Mouse (Mus musculus) bone marrow macrophage, adult 2 months (primary cell): ENCODE data around the gene Opn4. TPM values are rescaled to one million over a fixed set of nuclear protein-coding genes. Genes with fewer than 3 reads are reported as not detected.

ENCODE experiments used
- H3K27ac ChIP-seq: 2 replicates; pipeline ENCODE4 v1.5.1; 2012; ENCODE audit warnings: low read depth, low read length; ENCODE audit not compliant: insufficient read depth
- H3K4me1 ChIP-seq: 2 replicates; pipeline ENCODE4 v1.6.1; 2012; ENCODE audit warnings: low read length; ENCODE audit not compliant: control insufficient read depth, insufficient read depth
- H3K4me3 ChIP-seq: 2 replicates; pipeline ENCODE4 v1.5.1; 2012; ENCODE audit warnings: mild to moderate bottlenecking, low read length, moderate library complexity; ENCODE audit not compliant: insufficient read depth
- CTCF ChIP-seq: IDR thresholded peaks from 2 replicates; pipeline ENCODE4 v1.5.1; 2012; ENCODE audit warnings: low read depth, mild to moderate bottlenecking, low read length, moderate library complexity
- POLR2A ChIP-seq: IDR thresholded peaks from 2 replicates; pipeline ENCODE4 v1.6.1; 2012; ENCODE audit warnings: mild to moderate bottlenecking, low read depth, low read length, borderline replicate concordance
- polyA plus RNA-seq: library from polyadenylated mRNA; stranded (reverse); fragments of >200 nt; gene quantifications from 2 replicates; pipeline ENCODE4 v1.2.4, GENCODE M21; 2012; ENCODE audit not compliant: missing spikeins, insufficient read depth, insufficient read length

The Opn4 gene
- polyA plus RNA-seq, 1 experiment = not detected

DNA sequence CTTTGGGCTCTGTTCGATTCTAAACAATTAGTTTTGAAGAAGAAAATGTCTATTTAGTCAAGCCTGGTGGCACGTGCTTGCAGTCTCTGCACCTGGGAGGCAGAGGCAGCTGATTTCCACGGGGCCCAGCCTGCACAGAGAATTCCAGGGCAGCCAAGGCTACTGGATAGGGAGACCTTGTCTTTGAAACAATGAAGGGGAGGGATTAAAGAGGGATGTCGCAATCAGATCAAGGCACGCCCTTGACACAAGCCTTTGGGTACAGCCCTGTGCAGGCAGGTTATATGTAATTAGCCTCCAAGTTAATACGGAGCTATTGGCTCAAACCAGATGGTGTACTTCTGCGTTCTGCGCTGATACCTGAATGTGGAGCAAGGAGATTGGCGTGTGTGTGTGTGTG, 18.9 kb upstream of the Opn4 start:
- H3K27ac ChIP-seq = no peak overlapping the region
- no peak for TF ChIP-seq POLR2A
- TF ChIP-seq CTCF = no peak
- H3K4me1 ChIP-seq = no peaks in the 10 kb centered on the region
- no peak overlapping the region for H3K4me3 ChIP-seq

DNA sequence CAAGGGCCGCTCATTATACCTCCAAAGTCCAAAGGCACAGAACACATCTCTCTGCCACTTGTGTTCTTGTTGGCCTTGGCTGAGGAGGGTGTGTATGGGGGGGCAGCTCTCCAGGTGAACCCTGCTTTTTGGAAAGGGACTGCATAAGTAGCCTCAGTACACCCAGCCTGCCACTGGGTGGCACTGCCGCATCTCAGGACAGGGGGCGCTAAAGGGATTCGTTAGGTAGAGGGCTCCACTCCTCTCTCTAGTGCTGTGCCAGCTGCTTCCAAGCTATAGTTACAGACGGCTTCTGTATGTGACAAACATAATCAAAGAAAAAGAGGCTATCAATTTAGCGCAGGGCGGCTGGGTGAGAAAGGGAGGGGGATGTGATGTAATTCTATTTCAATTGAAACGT, 16.9 kb upstream of the Opn4 start:
- Histone ChIP-seq H3K4me1 (no peaks in the 10 kb centered on the region), H3K27ac (no peak overlapping the region), H3K4me3 (no peak overlapping the region)
- TF ChIP-seq CTCF = peak; percentile 97
- TF ChIP-seq POLR2A = no peak

DNA sequence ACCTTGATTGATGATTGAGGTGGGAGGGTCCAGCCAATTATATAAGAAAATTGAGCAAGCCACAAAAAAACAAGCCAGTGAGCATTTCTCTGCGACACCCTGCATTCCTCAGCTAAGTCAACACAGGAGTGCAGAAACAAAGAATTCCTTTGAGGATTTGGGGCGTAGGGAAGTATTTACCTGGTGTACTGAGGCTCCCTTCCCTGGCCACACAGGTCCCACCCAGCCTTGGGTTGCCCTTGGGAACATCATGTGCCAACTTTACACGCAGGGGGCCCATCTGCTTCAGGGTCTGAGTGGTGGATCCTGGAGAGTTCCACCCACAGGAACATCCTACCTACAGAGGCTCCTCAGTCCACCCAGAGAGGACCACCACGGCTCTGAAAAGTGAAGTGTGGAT, 15.7 kb upstream of the Opn4 start:
- Histone ChIP-seq H3K4me1 (no peaks in the 10 kb centered on the region), H3K27ac (no peak overlapping the region), H3K4me3 (no peak overlapping the region)
- TF ChIP-seq POLR2A (no peak), CTCF (no peak)

DNA sequence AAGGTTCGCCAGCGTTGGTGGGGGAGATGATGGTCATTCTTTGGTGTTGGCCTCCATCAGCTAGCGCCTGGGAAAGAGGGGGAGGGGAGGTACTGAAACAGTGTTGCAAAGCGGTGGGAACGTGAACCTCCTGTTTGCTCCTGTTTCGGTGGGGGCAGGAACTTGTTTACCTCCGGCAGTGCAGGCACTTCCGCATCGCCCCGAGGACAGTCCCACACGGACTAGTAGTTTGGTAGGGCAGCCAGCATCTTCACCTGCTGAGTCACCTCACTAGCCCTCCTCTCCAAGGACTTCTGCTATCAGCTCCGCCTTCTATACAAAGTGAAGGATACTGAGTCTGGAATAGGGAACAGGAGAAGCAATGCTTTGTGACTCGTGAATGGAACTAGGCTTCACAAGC, 15.1 kb upstream of the Opn4 start:
- Histone ChIP-seq H3K27ac (no peak overlapping the region), H3K4me1 (no peaks in the 10 kb centered on the region), H3K4me3 (peak overlapping the region; percentile 29)
- no peak for TF ChIP-seq POLR2A
- TF ChIP-seq CTCF = no peak

DNA sequence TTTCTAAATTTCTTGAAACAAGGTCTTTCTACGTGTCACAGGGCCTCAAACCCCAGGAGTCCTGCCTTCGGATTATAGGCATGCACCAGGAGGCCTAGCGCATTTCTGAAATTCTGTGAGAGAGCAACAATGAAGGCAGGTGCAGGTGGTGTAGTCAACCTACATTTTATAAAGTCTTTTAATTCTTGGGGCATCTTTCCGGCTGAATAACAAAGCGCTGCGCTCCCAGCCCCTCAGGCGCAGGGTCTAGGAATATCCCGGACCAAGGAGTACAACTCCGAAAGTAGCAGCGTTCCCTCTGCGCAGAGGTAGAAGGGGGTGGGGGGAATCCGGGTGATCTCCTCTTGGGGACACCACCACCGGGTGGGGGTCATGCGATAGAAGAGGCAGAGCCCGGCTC, 14.6 kb upstream of the Opn4 start:
- TF ChIP-seq POLR2A = no peak
- no peak for TF ChIP-seq CTCF
- no peaks in the 10 kb centered on the region for H3K4me1 ChIP-seq
- H3K27ac ChIP-seq = no peak overlapping the region
- H3K4me3 ChIP-seq = no peak overlapping the region

DNA sequence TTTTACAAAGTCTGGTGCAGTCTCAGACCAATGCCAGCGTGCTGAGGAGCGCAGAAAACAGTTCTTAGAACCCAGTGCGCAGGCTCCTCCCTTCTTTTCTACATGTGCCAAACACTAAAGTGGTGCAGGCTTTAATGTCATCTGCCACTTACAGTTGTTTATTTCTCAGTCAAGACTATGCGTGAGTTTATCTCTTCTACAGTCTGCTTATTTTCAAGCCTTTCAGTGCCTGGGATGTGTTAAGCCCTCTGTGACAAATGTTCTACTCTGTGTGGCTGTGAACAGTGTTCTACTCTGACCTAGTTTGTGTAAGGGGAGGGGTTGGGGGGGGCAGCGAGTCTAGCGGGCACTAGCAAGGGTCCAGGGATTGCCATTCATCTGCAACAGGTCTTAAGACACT, 13.6 kb upstream of the Opn4 start:
- Histone ChIP-seq H3K27ac (no peak overlapping the region), H3K4me3 (no peak overlapping the region), H3K4me1 (no peaks in the 10 kb centered on the region)
- TF ChIP-seq POLR2A = no peak
- no peak for TF ChIP-seq CTCF

DNA sequence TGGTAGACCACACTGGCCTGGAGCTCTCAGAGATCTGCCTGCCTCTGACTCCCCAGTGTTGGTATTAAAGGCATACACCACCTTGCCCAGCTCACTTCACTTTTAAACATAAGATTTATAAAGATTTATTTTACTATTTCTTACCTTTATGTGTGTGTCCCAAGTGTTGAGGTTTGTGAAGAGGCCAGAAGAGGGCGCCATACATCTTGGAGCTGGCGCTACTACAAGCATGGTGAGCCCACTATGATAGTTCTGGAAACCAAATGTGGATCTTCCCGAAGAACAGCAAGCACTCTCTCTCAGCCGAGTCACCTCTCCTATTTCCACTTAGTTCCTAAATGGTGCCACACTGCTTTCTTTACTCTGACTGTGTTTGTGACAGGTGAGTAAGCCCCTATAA, 12.3 kb upstream of the Opn4 start:
- TF ChIP-seq CTCF (peak; percentile 14; the same call in 1 of the 2 replicates), POLR2A (no peak)
- Histone ChIP-seq H3K4me3 (no peak overlapping the region), H3K4me1 (no peaks in the 10 kb centered on the region), H3K27ac (no peak overlapping the region)

DNA sequence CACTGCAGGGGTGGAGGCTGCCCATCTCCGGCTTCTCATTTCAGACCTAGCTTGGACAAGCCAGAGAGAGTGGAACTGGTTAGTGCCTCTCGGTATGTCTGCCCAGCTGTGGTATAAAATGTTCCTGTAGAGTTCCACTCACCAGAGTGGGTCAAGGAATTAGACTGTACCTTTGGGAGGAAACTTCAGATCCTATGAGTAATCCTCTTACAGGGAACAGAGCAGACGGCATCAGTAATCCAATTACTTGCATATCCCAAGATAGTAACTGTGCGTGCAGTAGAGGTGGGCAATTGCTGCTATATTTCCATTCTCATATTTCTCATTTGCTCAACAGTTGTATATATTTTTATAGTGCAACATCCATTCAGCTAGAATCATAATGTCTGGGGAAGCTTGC, 11.6 kb upstream of the Opn4 start:
- Histone ChIP-seq H3K4me1 (no peaks in the 10 kb centered on the region), H3K27ac (no peak overlapping the region), H3K4me3 (no peak overlapping the region)
- TF ChIP-seq CTCF = no peak
- TF ChIP-seq POLR2A = no peak

DNA sequence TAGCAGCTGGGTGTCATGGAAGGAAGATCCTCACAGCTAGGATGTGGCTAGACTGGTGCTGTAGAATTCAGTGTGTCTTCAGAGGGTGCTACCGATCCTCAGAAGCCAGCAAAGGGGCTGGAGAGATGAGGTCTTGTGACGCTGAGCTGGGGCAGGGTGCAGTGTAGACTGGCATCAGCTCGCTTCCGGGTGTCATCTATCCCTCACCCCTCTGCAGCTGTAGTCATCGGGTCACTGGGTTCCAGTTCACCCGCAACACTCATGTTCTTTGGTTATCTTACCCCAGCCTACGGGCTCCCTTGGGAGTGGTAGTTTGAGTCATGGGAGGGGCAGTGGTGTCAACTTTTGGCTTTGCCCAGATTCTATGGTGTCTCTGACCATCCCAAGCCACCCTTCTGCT, 2.0 kb upstream of the Opn4 start:
- Histone ChIP-seq H3K4me3 (no peak overlapping the region), H3K4me1 (no peaks in the 10 kb centered on the region), H3K27ac (no peak overlapping the region)
- no peak for TF ChIP-seq POLR2A
- TF ChIP-seq CTCF = no peak

DNA sequence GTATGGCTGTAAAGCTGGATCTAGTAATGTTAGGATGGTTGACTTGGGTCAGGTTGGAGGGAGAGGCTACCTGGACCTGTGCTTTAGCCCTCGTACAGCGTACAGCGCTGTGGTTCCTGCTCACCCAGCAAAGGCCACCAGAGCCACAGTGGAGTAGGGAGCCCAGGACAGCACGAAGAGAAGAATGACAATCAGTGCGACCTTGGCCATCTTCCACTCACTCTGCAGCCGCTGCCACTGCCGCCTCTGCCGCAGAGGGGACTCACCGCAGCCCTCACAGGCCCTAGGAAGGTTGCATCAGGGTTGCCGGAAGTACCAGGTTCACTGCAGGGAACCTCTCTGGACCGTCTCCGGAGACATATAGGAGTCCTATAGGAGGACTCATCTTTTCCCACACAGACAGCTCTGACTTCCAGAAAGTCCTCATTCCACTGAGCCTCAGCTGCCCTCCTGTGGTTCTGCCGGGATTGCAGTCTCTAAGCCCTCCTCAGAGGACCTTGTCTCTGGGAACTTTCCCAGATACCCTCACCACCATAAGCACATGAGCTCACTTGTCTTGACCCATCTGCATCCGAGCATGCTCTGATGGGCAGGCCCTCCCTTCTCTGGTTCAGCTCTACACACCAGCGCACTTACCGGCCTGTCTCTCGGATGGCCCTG, 4.2 kb downstream of the Opn4 start:
- Histone ChIP-seq H3K4me1 (no peaks in the 10 kb centered on the region), H3K27ac (no peak overlapping the region), H3K4me3 (no peak overlapping the region)
- TF ChIP-seq POLR2A = no peak
- TF ChIP-seq CTCF = no peak
